Mouse (Mus musculus): ENCODE measurements around the gene Smndc1. TPM values are rescaled to one million over a fixed set of nuclear protein-coding genes. Genes with fewer than 3 reads are reported as not detected.

Gene Smndc1
- total RNA-seq, 1 experiment from 2014 or later, result 49.6 TPM

DNA sequence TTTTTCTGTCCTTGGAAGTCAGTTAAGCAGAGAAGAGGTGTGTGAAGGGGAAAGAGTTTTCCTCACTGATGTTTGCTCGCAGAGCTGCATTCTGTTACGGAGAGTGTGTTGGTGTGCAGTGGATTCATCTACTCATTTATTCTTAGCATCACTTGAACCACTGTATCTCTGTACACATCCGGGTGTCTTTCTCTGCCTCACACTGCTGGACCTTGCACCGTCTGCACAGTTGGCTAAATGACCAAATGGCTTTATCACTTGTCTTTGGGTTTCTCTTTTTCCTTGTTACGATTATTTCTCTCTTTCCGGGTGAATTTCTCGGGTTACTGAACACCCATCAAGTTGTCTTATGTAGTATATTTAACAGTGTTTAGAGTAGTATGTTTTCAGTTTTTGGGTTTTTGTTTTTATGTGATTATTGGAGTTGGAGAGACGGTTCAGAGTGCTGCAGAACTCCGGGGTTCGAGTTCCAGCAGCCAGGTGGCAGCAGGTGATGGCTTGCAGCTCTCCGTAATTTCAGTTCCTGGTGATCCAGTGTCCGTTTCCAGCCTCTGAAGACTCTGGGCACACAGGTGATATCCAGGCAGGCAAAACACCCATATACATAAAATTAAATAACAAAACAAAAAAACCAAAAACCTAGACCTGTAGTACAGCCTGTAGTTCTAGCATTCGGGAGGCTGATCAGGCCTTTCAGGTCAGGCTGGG is 47.0 kb downstream of the Smndc1 start:
- no peak for DNase-seq

DNA sequence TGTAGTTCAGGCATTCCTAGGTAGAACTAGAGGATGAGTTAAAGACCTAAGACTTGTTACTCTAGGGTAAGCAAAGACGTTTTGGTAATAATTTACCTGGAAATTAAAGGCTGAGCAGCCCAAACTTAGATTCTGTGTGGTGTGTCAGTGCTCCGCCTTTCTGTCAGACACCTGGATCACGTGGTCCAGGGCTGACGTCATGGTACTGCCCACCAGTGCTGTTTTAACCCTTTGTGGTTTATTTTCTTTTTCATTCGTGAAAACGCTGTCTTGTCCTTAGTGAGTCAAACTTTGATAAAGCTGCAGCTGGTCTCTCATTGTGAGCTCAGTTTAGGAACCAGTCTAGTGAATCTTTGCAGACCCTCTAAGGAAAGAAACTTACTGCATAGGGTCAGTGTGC is 50.0 kb downstream of the Smndc1 start:
- no peak for DNase-seq

DNA sequence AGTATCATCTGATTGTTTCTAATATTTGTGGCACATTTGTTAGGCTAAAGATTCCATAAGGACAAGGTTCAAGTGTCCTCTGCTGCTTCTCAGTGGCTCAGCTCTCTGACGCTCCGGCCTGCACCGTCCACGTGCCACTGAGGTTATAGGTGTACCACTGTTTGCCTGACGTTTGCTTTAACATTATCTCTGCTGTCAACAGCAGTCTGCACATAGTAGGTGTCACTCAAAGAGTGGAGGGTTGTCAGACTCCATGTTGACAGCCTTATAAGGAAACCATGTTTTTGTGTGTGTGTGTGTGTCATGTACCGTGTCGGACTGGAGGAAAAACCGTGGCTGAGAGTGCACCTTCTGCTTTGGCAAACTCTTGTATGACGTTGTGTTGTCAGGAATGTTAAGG is 55.1 kb downstream of the Smndc1 start:
- DNase-seq, result no peak

DNA sequence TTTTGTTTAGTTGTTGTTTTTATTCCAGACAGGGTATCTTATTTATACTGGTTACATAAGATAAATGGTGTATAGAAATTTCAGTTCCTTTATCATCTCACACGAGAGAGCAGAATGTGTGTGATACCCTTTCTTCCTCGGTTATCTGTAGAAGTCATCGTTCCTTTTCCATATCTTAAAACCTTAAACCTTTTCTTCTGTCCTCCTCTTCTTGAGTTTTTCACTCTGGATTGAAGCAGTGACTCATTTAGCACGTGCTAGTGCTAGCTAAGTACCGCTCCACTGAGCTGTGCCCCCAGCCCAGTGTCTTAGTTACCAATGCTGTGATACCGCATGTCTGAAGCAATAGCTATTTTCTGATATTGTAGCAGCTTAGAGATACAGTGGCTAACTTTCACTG is 56.6 kb downstream of the Smndc1 start:
- DNase-seq, result no peak

DNA sequence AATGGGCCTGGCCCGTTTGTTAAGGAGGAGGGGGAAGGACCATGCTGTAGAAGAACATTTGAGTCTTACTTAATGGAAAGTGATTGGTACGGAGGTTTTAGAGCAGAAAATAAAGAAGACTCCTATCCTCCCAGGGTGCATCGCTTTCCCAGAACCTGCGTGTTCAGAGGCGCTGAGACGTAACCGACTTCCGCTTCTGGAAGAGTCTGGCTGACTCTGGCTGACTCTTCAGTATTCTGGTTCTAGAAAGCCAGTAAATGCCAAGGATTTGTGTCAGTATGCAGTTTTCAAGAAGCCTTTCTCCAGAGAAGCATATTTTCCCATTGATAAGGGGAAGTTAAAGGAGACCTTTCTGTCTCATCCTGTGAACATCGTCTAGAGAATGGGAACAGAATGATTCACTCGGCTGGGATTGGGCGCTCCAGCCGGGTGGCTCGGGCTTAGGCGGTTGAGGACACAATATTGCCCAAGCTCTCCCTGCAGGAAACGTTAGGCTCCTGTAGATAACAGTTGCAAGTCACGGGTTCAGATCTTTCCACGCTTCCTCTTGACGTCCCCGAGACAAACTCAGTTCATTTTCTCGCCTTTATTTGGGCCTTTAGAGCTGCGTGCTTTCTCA is 58.4 kb downstream of the Smndc1 start:
- no peak for DNase-seq

DNA sequence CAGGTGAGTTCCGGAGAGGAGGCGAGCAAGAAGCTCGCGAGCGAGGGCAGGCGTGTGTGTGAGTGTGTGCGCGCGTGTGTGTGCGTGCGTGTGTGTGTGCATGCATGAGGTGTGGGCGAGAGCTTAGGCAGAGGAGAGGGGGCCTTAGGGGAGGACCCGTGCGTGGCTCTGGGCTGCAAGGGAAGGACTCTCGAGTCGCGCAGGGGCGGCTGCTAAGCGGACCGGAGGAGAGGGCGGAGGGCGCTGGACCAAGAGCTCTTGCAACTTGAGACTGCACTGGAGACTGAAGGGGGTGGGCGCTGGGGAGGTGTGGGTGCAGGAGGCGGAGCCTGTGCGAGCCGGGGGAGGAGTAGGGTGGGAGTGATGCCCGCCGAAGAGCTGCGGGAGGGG is 60.4 kb downstream of the Smndc1 start:
- DNase-seq, result peak; percentile 74

Other genes with a start within 250 kb of the Smndc1 start
- gene Mxi1, start 80.1 kb downstream of the Smndc1 start, total RNA-seq (2021), result 33.6 and 40.2 TPM in 2 replicates
- gene Gm10197, start 18.8 kb downstream of the Smndc1 start, total RNA-seq (2021), result not detected in 2 replicates
- 6.0 and 11.3 TPM in 2 replicates for gene Dusp5, start 138.5 kb upstream of the Smndc1 start, total RNA-seq (2021)
- 52.6 and 90.3 TPM in 2 replicates for gene Nutf2-ps1, start 198.5 kb upstream of the Smndc1 start, total RNA-seq (2021)
- gene Smc3, start 209.8 kb upstream of the Smndc1 start, total RNA-seq (2021), result 39.2 and 43.3 TPM in 2 replicates

Data from adrenal gland, postnatal 25 days (tissue).